Mouse (Mus musculus) MEL (cell line): Measurements from ENCODE around the gene Gchfr. TPM values are rescaled to one million over a fixed set of nuclear protein-coding genes. Genes with fewer than 3 reads are reported as not detected.
A peak's percentile ranks its signal among the peaks of the same experiment; 100 is the strongest.

Experiments
- DNase-seq: peaks from one replicate; pipeline ENCODE4 v3.0.0; 2011; ENCODE audit warnings: low read depth, low spot score
- H3K27ac ChIP-seq: 2 replicates; pipeline ENCODE4 v1.5.1; 2012; ENCODE audit warnings: low read depth, mild to moderate bottlenecking, control low read depth, low read length, moderate library complexity; ENCODE audit not compliant: control insufficient read depth
- H3K27me3 ChIP-seq, 2 experiments: fragments of 150-350 bp in 1 of 2; sonication (generic) in 1 of 2; 2 replicates each; pipeline ENCODE4 v1.6.1; 2012; ENCODE audit warnings: low read length in 2 of 2, mild to moderate bottlenecking in 2 of 2, improper control_type of control experiment in 1 of 2, moderate library complexity in 1 of 2; ENCODE audit not compliant: insufficient read depth in 2 of 2, control insufficient read depth in 1 of 2
- H3K36me3 ChIP-seq, 2 experiments: 2 replicates each; pipeline ENCODE4 v1.6.1; 2012 to 2014; ENCODE audit warnings: low read length in 2 of 2, improper control_type of control experiment in 1 of 2, inconsistent platforms in 1 of 2, mild to moderate bottlenecking in 1 of 2; ENCODE audit not compliant: insufficient read depth in 2 of 2, control insufficient read depth in 1 of 2
- H3K4me1 ChIP-seq, 2 experiments: fragments of 150-350 bp in 1 of 2; sonication (generic) in 1 of 2; 2 replicates each; pipeline ENCODE4 v1.6.1; 2012; ENCODE audit warnings: low read length in 2 of 2, improper control_type of control experiment in 1 of 2, mild to moderate bottlenecking in 1 of 2; ENCODE audit not compliant: insufficient read depth in 2 of 2, control insufficient read depth in 1 of 2
- H3K4me3 ChIP-seq, 2 experiments: fragments of 150-350 bp in 1 of 2; sonication (generic) in 1 of 2; 2 replicates each; pipeline ENCODE4 v1.5.1; 2012; ENCODE audit warnings: low read depth in 2 of 2, low read length in 2 of 2, mild to moderate bottlenecking in 2 of 2, moderate library complexity in 2 of 2, control low read depth in 1 of 2, improper control_type of control experiment in 1 of 2; ENCODE audit not compliant: control insufficient read depth in 1 of 2, insufficient read depth in 1 of 2
- H3K79me2 ChIP-seq: 2 replicates; pipeline ENCODE4 v1.6.1; 2012; ENCODE audit warnings: mild to moderate bottlenecking, low read length, moderate library complexity; ENCODE audit not compliant: control insufficient read depth, poor library complexity, insufficient read depth
- H3K9ac ChIP-seq: 2 replicates; pipeline ENCODE4 v1.6.1; 2012; ENCODE audit warnings: low read depth, mild to moderate bottlenecking, control low read depth, low read length, moderate library complexity; ENCODE audit not compliant: control insufficient read depth, poor library complexity, severe bottlenecking
- H3K9me3 ChIP-seq: fragments of 150-350 bp; sonication (generic); replicated peaks from 2 replicates; pipeline ENCODE4 v1.6.1; 2012; ENCODE audit warnings: mild to moderate bottlenecking, low read length, improper control_type of control experiment, moderate library complexity; ENCODE audit not compliant: insufficient read depth
- CHD1 ChIP-seq: IDR thresholded peaks from 2 replicates; pipeline ENCODE4 v1.6.1; 2012; ENCODE audit warnings: low read depth, mild to moderate bottlenecking, inconsistent platforms, low read length, improper control_type of control experiment
- CTCF ChIP-seq, 3 experiments: IDR thresholded peaks in 2 of 3; conservative IDR thresholded peaks in 1 of 3; 2 replicates each; pipeline ENCODE4 v1.5.1; 2011 to 2012; ENCODE audit warnings: low read length in 3 of 3, low read depth in 2 of 3, mild to moderate bottlenecking in 2 of 3, improper control_type of control experiment in 1 of 3, inconsistent platforms in 1 of 3, mixed read lengths in 1 of 3, moderate library complexity in 1 of 3; ENCODE audit not compliant: control insufficient read depth in 1 of 3, insufficient read depth in 1 of 3, poor library complexity in 1 of 3, severe bottlenecking in 1 of 3
- EP300 ChIP-seq, 2 experiments: IDR thresholded peaks; 2 replicates each; pipeline ENCODE4 v1.6.1; 2011; ENCODE audit warnings: improper control_type of control experiment in 2 of 2, low read length in 2 of 2, low read depth in 1 of 2, mild to moderate bottlenecking in 1 of 2
- GABPA ChIP-seq: IDR thresholded peaks from 2 replicates; pipeline ENCODE4 v1.6.1; 2012; ENCODE audit warnings: low read depth, mild to moderate bottlenecking, inconsistent platforms, low read length, improper control_type of control experiment, moderate library complexity
- GATA1 ChIP-seq: IDR thresholded peaks from 2 replicates; pipeline ENCODE4 v1.6.1; 2011; ENCODE audit warnings: low read depth, low read length, improper control_type of control experiment
- HCFC1 ChIP-seq: IDR thresholded peaks from 2 replicates; pipeline ENCODE4 v1.6.1; 2012; ENCODE audit warnings: low read depth, mild to moderate bottlenecking, inconsistent platforms, low read length, improper control_type of control experiment, moderate library complexity
- JUND ChIP-seq: IDR thresholded peaks from 2 replicates; pipeline ENCODE4 v1.6.1; 2011; ENCODE audit warnings: low read depth, mild to moderate bottlenecking, improper control_type of control experiment, low read length
- KAT2A ChIP-seq: conservative IDR thresholded peaks from 2 replicates; pipeline ENCODE4 v1.6.1; 2012; ENCODE audit warnings: low read depth, low read length, improper control_type of control experiment, inconsistent platforms
- MAZ ChIP-seq: IDR thresholded peaks from 2 replicates; pipeline ENCODE4 v1.6.1; 2012; ENCODE audit warnings: low read depth, mild to moderate bottlenecking, inconsistent platforms, low read length, improper control_type of control experiment
- MEF2A ChIP-seq: IDR thresholded peaks from 2 replicates; pipeline ENCODE4 v1.6.1; 2014; ENCODE audit warnings: low read depth, mild to moderate bottlenecking, inconsistent platforms, low read length, improper control_type of control experiment; ENCODE audit not compliant: poor library complexity, insufficient replicate concordance, severe bottlenecking; ENCODE audit errors: extremely low read depth
- MXI1 ChIP-seq: IDR thresholded peaks from 2 replicates; pipeline ENCODE4 v1.6.1; 2011; ENCODE audit warnings: mild to moderate bottlenecking, low read depth, low read length, improper control_type of control experiment
- MYC ChIP-seq: IDR thresholded peaks from 2 replicates; pipeline ENCODE4 v1.6.1; 2011; ENCODE audit warnings: low read depth, mild to moderate bottlenecking, low read length, improper control_type of control experiment, moderate library complexity
- POLR2AphosphoS5 ChIP-seq: IDR thresholded peaks from 2 replicates; pipeline ENCODE4 v1.6.1; 2012; ENCODE audit warnings: low read depth, borderline replicate concordance, mild to moderate bottlenecking, inconsistent platforms, low read length, moderate library complexity, mixed read lengths
- RCOR1 ChIP-seq: IDR thresholded peaks from 2 replicates; pipeline ENCODE4 v1.6.1; 2012; ENCODE audit warnings: low read depth, mild to moderate bottlenecking, inconsistent platforms, low read length, improper control_type of control experiment
- SIN3A ChIP-seq: IDR thresholded peaks from 2 replicates; pipeline ENCODE4 v1.6.1; 2012; ENCODE audit warnings: low read length, improper control_type of control experiment, inconsistent platforms
- TAL1 ChIP-seq: IDR thresholded peaks from 2 replicates; pipeline ENCODE4 v1.6.1; 2012; ENCODE audit warnings: mild to moderate bottlenecking, inconsistent platforms, low read length, moderate library complexity, mixed read lengths
- TBP ChIP-seq: IDR thresholded peaks from 2 replicates; pipeline ENCODE4 v1.8.0; 2011; ENCODE audit warnings: low read depth, low read length, improper control_type of control experiment
- TCF12 ChIP-seq: IDR thresholded peaks from 2 replicates; pipeline ENCODE4 v1.6.1; 2014; ENCODE audit warnings: low read depth, mild to moderate bottlenecking, inconsistent platforms, low read length, improper control_type of control experiment, moderate library complexity
- USF2 ChIP-seq, 2 experiments: IDR thresholded peaks; 2 replicates each; pipeline ENCODE4 v1.6.1; 2011 to 2012; ENCODE audit warnings: improper control_type of control experiment in 2 of 2, low read length in 2 of 2, borderline replicate concordance in 1 of 2, inconsistent platforms in 1 of 2, low read depth in 1 of 2, mild to moderate bottlenecking in 1 of 2; ENCODE audit not compliant: insufficient read depth in 1 of 2
- ZC3H11A ChIP-seq: IDR thresholded peaks from 2 replicates; pipeline ENCODE4 v1.6.1; 2012; ENCODE audit warnings: low read depth, mild to moderate bottlenecking, inconsistent platforms, low read length, improper control_type of control experiment
- ZMIZ1 ChIP-seq: IDR thresholded peaks from 2 replicates; pipeline ENCODE4 v1.6.1; 2012; ENCODE audit warnings: low read depth, mild to moderate bottlenecking, inconsistent platforms, low read length, improper control_type of control experiment, moderate library complexity
- ZNF384 ChIP-seq: IDR thresholded peaks from 2 replicates; pipeline ENCODE4 v1.6.1; 2012; ENCODE audit warnings: low read depth, mild to moderate bottlenecking, inconsistent platforms, low read length, improper control_type of control experiment
- polyA plus RNA-seq, 2 experiments: library from polyadenylated mRNA; stranded (reverse) in 1 of 2; unstranded in 1 of 2; fragments of >175 nt in 1 of 2; fragments of >200 nt in 1 of 2; gene quantifications; 2 replicates each; pipeline versions ENCODE4 v1.2.1 to v1.2.4; 2012; ENCODE audit warnings: low replicate concordance in 2 of 2, low read depth in 1 of 2; ENCODE audit not compliant: insufficient read length in 2 of 2, insufficient read depth in 1 of 2, missing spikeins in 1 of 2
- total RNA-seq: library from RNA; depleted of rRNA; stranded (reverse); fragments of 300-350 nt; gene quantifications from 2 replicates; pipeline ENCODE4 v1.2.3, GENCODE M21; 2012

The Gchfr gene
- total and polyA plus RNA-seq, 3 experiments = not detected

DNA sequence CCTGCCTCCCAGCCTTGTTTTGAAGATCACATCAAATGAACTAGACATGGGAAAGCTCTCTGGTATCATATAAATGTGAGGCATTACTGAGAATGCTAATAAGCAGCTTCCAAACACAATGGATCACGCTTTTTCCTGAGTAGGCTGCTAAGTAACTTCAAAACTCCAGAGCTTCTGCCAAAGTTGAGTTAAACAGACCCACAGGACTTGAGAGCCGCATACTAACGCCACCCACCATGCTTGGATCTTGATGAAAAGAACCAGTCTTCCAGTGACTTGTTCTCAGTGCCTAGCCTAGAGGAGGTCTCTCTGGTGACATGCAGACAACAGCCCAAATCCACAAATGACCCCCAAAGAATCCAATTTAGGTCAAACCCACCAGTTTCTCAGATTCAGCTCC is 31.4 kb downstream of the Gchfr start:
- DNase-seq = no peak
- Histone ChIP-seq H3K9ac (no peak overlapping the region), H3K9me3 (no peaks in the 10 kb centered on the region), H3K27ac (no peak overlapping the region), H3K4me3 (no peak overlapping the region), H3K36me3 (peaks cover 0 to 3% of the 10 kb centered on the region in 2 experiments; a peak in 1 of 4 replicates), H3K4me1 (peaks cover 0 to 3% of the 10 kb centered on the region in 2 experiments; a peak in 2 of 4 replicates), H3K27me3 (no peaks in the 10 kb centered on the region), H3K79me2 (no peaks in the 10 kb centered on the region)
- no peak for TF ChIP-seq SIN3A
- TF ChIP-seq TBP = no peak
- TF ChIP-seq MEF2A = no peak
- TF ChIP-seq JUND = no peak
- TF ChIP-seq USF2 (IDR thresholded peaks at IDR 0.05; ENCODE audit: borderline replicate concordance in 1 of 2, insufficient read depth in 1 of 2, low read depth in 1 of 2, low read length in 2 of 2) = no peak
- TF ChIP-seq POLR2AphosphoS5 = no peak
- TF ChIP-seq EP300 (IDR thresholded peaks at IDR 0.05; ENCODE audit: low read depth in 1 of 2, low read length in 2 of 2) = no peak

GRCm38 (mm10) chr2:119202914-119203453 is 35.4 kb downstream of the Gchfr start:
- Histone ChIP-seq H3K4me1 (peaks cover 0 to 5% of the 10 kb centered on the region in 2 experiments; a peak in 1 of 4 replicates), H3K9ac (no peak overlapping the region), H3K79me2 (peaks cover 3% of the 10 kb centered on the region; the same call in 1 of the 2 replicates), H3K27me3 (no peaks in the 10 kb centered on the region), H3K27ac (no peak overlapping the region)
- TF ChIP-seq TAL1 (no peak), ZMIZ1 (no peak)
- TF ChIP-seq, all 39 proteins: peak for 0
- Histone ChIP-seq H3K36me3 (no peaks in the 10 kb centered on the region), H3K9me3 (no peaks in the 10 kb centered on the region), H3K4me3 (no peak overlapping the region)
- DNase-seq = peak; percentile 41

- DNase-seq = no peak
- no peak for TF ChIP-seq MAZ
- no peak for TF ChIP-seq TAL1
- no peak for TF ChIP-seq CTCF (IDR thresholded peaks at IDR 0.05 in 2 of 3, conservative IDR thresholded peaks at IDR 0.05 in 1 of 3; ENCODE audit: control insufficient read depth in 1 of 3, insufficient read depth in 1 of 3, low read depth in 2 of 3, low read length in 3 of 3, poor library complexity in 1 of 3, severe bottlenecking in 1 of 3)
- TF ChIP-seq JUND = no peak
- no peak for TF ChIP-seq POLR2AphosphoS5
- no peak for TF ChIP-seq KAT2A
- no peak for TF ChIP-seq GABPA
- TF ChIP-seq CHD1 = no peak
- no peak for TF ChIP-seq HCFC1
- TF ChIP-seq ZNF384 = no peak
- TF ChIP-seq ZMIZ1 = no peak
- no peak for TF ChIP-seq GATA1
- TF ChIP-seq RCOR1 = no peak
- no peak for TF ChIP-seq MXI1
- TF ChIP-seq EP300 (IDR thresholded peaks at IDR 0.05; ENCODE audit: low read depth in 1 of 2, low read length in 2 of 2) = no peak
- no peak for TF ChIP-seq ZC3H11A
- no peak for TF ChIP-seq TCF12
- TF ChIP-seq MYC = no peak
- no peak for TF ChIP-seq MEF2A
- TF ChIP-seq, all 39 proteins: peak for 0
- H3K36me3 ChIP-seq = no peaks in the 10 kb centered on the region
Measured at GRCm38 (mm10) chr2:119203871-119204460, 36.4 kb downstream of the Gchfr start.

More at GRCm38 (mm10) chr2:119203871-119204460, 36.4 kb downstream of the Gchfr start:
- H3K79me2 ChIP-seq = peaks cover 4% of the 10 kb centered on the region
- H3K27me3 ChIP-seq = no peaks in the 10 kb centered on the region
- no peak overlapping the region for H3K27ac ChIP-seq
- no peak overlapping the region for H3K9ac ChIP-seq
- H3K4me1 ChIP-seq = peaks cover 0 to 5% of the 10 kb centered on the region in 2 experiments; a peak in 1 of 4 replicates
- H3K4me3 ChIP-seq = no peak overlapping the region
- no peaks in the 10 kb centered on the region for H3K9me3 ChIP-seq
